Mouse (Mus musculus) ES-E14 (cell line): ENCODE data around the gene Pappa. TPM values are rescaled to one million over a fixed set of nuclear protein-coding genes. Genes with fewer than 3 reads are reported as not detected.

Experiments used
- DNase-seq: peaks from one replicate; pipeline ENCODE4 v3.0.0-alpha.2; 2013; ENCODE audit warnings: low read depth, low spot score
- H3K27ac ChIP-seq: 2 replicates; pipeline ENCODE4 v1.5.1; 2012; ENCODE audit warnings: low read depth, mild to moderate bottlenecking, low read length, moderate library complexity, mixed read lengths; ENCODE audit not compliant: poor library complexity, insufficient read depth, severe bottlenecking
- H3K36me3 ChIP-seq: 2 replicates; pipeline ENCODE4 v1.6.1; 2012; ENCODE audit warnings: mild to moderate bottlenecking, low read length, moderate library complexity, mixed read lengths; ENCODE audit not compliant: control insufficient read depth, poor library complexity, insufficient read depth, severe bottlenecking
- H3K4me1 ChIP-seq, 2 experiments: fragments of 150-350 bp in 1 of 2; sonication (generic) in 1 of 2; 2 replicates each; pipeline ENCODE4 v1.6.1; 2012; ENCODE audit warnings: low read length in 2 of 2, mild to moderate bottlenecking in 1 of 2, mixed read lengths in 1 of 2; ENCODE audit not compliant: control insufficient read depth in 2 of 2, insufficient read depth in 2 of 2, poor library complexity in 1 of 2
- H3K4me3 ChIP-seq, 2 experiments: fragments of 150-350 bp in 1 of 2; sonication (generic) in 1 of 2; 2 replicates each; pipeline ENCODE4 v1.5.1; 2012; ENCODE audit warnings: low read length in 2 of 2, low read depth in 1 of 2, mild to moderate bottlenecking in 1 of 2, mixed read lengths in 1 of 2; ENCODE audit not compliant: insufficient read depth in 1 of 2, poor library complexity in 1 of 2, severe bottlenecking in 1 of 2
- H3K9ac ChIP-seq: 2 replicates; pipeline ENCODE4 v1.6.1; 2012; ENCODE audit warnings: low read depth, mild to moderate bottlenecking, low read length, mixed read lengths; ENCODE audit not compliant: poor library complexity, insufficient read depth, severe bottlenecking
- H3K9me3 ChIP-seq: fragments of 150-350 bp; sonication (generic); 2 replicates; pipeline ENCODE4 v1.6.1; 2012; ENCODE audit warnings: low read depth, mild to moderate bottlenecking, low read length; ENCODE audit not compliant: control insufficient read depth, insufficient read depth
- CHD2 ChIP-seq: IDR thresholded peaks from 2 replicates; pipeline ENCODE4 v1.6.1; 2014; ENCODE audit warnings: mild to moderate bottlenecking, low read depth, low read length, inconsistent platforms
- HCFC1 ChIP-seq: IDR thresholded peaks from 2 replicates; pipeline ENCODE4 v1.6.1; 2012; ENCODE audit warnings: low read length, inconsistent platforms, borderline replicate concordance; ENCODE audit not compliant: insufficient read depth
- MAFK ChIP-seq: IDR thresholded peaks from 2 replicates; pipeline ENCODE4 v1.6.1; 2014; ENCODE audit warnings: mild to moderate bottlenecking, low read depth, low read length, inconsistent platforms; ENCODE audit not compliant: insufficient read depth
- ZC3H11A ChIP-seq: IDR thresholded peaks from 2 replicates; pipeline ENCODE4 v1.6.1; 2012; ENCODE audit warnings: low read depth, mild to moderate bottlenecking, inconsistent platforms, low read length, borderline replicate concordance
- ZNF384 ChIP-seq: IDR thresholded peaks from 2 replicates; pipeline ENCODE4 v1.6.1; 2012; ENCODE audit warnings: low read depth, low read length, inconsistent platforms
- in situ Hi-C, 2 experiments: fragments of 600-800 bp; cut with MboI; formaldehyde crosslinking; loops; one replicate each; pipeline ENCODE4 v1.15.1; 2025; ENCODE audit warnings: low sequenced_read_pairs in 2 of 2, inconsistent platforms in 1 of 2; ENCODE audit not compliant: unreplicated experiment in 2 of 2
- total RNA-seq: library from RNA; depleted of rRNA; stranded (reverse); fragments of 300-350 nt; gene quantifications from 2 replicates; pipeline ENCODE4 v1.2.3, GENCODE M21; 2012

Gene Pappa
- total RNA-seq, 1 experiment: 0.98 TPM

DNA sequence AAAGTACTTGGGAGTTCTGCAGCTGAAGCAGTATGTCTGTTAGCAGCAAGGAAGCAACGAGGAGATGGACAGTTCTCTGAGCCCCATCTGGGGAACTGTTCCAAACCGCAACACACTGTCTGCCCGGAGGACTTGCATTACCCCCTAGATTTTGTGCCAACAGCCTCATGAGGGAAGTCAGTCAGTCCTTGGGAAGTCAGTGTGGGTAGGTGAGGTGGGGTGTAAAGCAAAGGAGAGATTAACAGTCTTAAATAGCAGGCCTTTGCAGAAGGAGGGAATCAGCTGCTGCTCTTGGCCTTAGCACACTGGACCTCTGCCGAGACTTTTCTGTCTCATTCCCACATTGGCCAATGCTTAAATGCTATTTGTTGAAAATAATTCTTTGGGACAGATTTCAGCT is 230.6 kb downstream of the Pappa start:
- Histone ChIP-seq H3K4me3 (no peak overlapping the region), H3K9me3 (no peaks in the 10 kb centered on the region), H3K27ac (no peak overlapping the region), H3K9ac (no peak overlapping the region), H3K4me1 (no peaks in the 10 kb centered on the region), H3K36me3 (no peaks in the 10 kb centered on the region)
- in situ Hi-C loops: no loop called here
- DNase-seq: no peak
- no peak for TF ChIP-seq HCFC1
- TF ChIP-seq ZNF384: no peak
- no peak for TF ChIP-seq MAFK
- no peak for TF ChIP-seq CHD2
- TF ChIP-seq ZC3H11A: no peak

DNA sequence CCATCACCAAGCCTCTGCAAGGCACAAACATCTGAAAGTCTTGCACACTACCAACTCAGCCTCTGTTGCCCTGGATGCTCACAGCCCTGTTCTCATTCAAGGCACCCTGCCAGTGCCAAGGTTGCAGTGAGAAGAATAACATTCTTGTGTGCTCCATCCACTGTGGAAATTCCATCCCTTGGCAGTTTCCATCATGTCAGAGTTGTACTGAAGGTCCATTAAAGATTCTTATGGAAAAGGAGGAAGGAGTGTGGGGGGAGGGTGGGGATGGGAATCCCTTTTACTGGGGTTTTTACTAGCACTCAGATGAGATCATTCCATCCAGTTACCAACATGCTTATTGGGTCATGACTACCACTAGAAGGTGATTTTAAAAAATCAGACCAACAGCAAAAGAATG is 243.2 kb downstream of the Pappa start:
- TF ChIP-seq ZNF384: no peak
- no peak for TF ChIP-seq MAFK
- no peak for TF ChIP-seq HCFC1
- no peak for TF ChIP-seq CHD2
- TF ChIP-seq ZC3H11A: no peak
- in situ Hi-C loops: no loop called here
- no peaks in the 10 kb centered on the region for H3K36me3 ChIP-seq
- no peaks in the 10 kb centered on the region for H3K4me1 ChIP-seq
- H3K27ac ChIP-seq: no peak overlapping the region
- H3K4me3 ChIP-seq: no peak overlapping the region
- H3K9ac ChIP-seq: no peak overlapping the region
- DNase-seq: no peak
- H3K9me3 ChIP-seq: no peaks in the 10 kb centered on the region

DNA sequence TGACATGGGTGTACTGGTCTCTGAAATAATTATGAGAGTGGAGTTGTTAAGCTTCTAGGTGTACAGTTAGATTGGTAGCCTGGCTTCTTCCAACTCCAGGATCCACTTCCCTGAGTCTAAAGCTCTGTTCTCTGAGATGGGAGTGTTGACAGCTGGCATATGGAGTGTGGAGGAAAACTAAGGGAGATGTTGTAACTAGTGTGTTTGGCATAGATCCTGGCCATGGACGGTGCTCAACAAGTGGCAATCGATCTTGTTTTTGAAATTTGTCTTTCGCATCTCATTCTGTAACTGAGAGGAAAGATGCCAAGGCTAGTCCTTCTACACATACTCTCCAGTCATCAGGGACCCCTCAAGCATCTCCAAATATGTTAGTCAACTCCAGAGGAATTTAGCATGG is 248.8 kb downstream of the Pappa start:
- no peak overlapping the region for H3K4me3 ChIP-seq
- H3K9me3 ChIP-seq: no peaks in the 10 kb centered on the region

DNA sequence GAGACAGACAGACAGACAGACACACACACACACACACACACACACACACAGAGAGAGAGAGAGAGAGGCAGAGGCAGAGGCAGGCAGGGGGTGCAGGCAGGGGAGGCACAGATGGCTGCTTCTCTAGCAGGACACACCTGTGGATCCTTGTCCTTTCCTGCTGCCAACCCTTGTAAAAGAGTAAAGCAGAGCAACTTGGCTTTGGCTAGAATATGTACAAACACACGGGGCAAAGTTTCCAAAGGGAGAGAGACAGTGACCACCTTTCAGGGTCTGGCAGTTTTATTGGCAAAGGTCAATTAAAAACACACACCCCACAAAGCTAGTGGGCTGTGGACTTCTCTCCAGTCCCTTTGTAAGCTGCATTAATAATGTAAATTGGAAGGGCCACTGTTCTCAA is 249.9 kb downstream of the Pappa start:
- no peak overlapping the region for H3K27ac ChIP-seq
- H3K9ac ChIP-seq: no peak overlapping the region
- H3K36me3 ChIP-seq: no peaks in the 10 kb centered on the region
- TF ChIP-seq HCFC1 (no peak), CHD2 (no peak), MAFK (no peak), ZC3H11A (no peak), ZNF384 (no peak)
- no peaks in the 10 kb centered on the region for H3K9me3 ChIP-seq
- no peaks in the 10 kb centered on the region for H3K4me1 ChIP-seq
- H3K4me3 ChIP-seq: no peak overlapping the region
- no peak for DNase-seq
- in situ Hi-C loops: no loop called here

More for the DNA sequence above, 248.8 kb downstream of the Pappa start:
- Histone ChIP-seq H3K9ac (no peak overlapping the region), H3K36me3 (no peaks in the 10 kb centered on the region), H3K27ac (no peak overlapping the region), H3K4me1 (no peaks in the 10 kb centered on the region)
- DNase-seq: no peak
- in situ Hi-C loops: no loop called here
- TF ChIP-seq CHD2: no peak
- TF ChIP-seq ZNF384: no peak
- no peak for TF ChIP-seq MAFK
- TF ChIP-seq ZC3H11A: no peak
- TF ChIP-seq HCFC1: no peak

DNA sequence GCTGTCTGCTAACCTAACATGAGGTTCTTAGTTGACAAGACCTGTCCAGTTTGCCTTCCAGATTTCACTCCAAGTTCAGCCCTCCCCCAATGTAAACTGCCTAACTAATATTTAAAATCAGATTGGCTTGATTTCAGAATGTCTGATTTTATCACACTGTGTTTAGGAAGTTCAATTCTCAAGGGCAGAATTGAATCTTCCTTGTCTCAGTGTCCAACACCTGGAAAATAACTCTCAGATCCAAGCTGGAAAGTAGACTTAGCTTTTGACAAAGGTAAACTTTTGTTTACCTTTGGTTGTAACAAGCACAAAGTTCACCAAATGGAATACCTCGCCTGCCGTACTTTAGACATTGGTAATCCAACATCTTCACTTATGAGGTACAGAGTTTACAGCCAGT is 252.6 kb downstream of the Pappa start:
- TF ChIP-seq ZNF384: no peak
- TF ChIP-seq CHD2: no peak
- no peak for TF ChIP-seq HCFC1
- TF ChIP-seq MAFK: no peak
- no peak for TF ChIP-seq ZC3H11A
- Histone ChIP-seq H3K4me3 (no peak overlapping the region), H3K36me3 (no peaks in the 10 kb centered on the region), H3K27ac (no peak overlapping the region), H3K4me1 (no peaks in the 10 kb centered on the region), H3K9ac (no peak overlapping the region), H3K9me3 (no peaks in the 10 kb centered on the region)
- DNase-seq: no peak
- in situ Hi-C loops: no loop called here
